Mouse (Mus musculus): ENCODE measurements around the gene Rnaseh2c.

The Rnaseh2c gene

DNA sequence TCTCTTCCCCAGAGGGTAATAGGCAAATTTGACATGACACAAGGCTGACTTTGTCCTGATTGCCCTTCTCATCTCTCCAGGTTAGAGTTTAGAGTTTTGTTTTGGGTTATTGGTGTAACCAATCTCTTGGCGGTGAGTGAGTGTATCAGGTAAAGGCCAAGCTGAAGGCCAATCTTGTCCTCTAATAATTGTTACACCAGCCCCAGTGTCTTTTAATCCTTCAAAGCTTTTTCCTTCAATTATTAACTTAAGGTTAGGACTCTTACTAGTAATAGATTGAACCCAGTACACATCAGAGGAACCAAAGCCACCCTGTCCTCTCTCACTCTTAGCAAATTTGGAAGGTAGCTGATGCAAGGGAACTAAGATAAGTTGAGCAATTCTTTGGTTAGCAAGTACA is 26.3 kb upstream of the Rnaseh2c start:
- no peak for DNase-seq

DNA sequence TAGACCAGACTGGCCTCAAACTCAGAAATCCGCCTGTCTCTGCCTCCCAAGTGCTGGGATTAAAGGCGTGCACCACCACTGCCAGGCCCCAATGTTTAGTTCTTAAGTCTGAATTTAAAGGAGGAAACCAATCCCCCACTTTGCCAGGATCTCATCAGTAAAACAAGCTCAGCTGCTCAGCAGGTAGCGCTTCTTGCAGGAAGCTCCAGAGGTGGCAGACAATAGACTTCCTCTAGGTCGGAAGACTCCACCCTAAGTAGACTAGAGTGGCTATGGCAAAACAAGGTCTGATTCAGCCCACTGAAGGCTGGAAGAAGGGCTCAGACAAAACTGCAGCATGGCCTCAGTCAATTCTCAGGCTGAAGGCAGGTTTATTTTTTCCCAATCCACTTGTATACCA is 21.7 kb upstream of the Rnaseh2c start:
- DNase-seq = no peak

DNA sequence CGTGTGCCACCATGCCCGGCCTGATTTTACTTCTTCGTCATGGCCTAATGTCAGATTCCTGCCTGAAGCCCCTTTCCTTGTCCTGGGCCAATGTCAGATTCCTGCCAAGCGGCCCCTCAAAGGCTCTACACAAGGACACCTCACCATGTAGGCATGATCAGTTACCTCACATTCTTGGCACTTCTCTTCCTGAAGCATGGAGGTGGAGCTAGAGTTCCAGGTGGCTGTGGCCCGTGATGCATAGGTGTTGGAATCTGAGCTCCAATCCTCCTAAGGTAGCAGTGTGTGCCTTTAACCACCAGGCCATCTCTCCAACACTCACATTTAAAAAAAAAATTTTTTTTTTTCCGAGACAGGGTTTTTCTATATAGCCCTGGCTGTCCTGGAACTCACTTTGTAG is 20.9 kb upstream of the Rnaseh2c start:
- no peak for DNase-seq

DNA sequence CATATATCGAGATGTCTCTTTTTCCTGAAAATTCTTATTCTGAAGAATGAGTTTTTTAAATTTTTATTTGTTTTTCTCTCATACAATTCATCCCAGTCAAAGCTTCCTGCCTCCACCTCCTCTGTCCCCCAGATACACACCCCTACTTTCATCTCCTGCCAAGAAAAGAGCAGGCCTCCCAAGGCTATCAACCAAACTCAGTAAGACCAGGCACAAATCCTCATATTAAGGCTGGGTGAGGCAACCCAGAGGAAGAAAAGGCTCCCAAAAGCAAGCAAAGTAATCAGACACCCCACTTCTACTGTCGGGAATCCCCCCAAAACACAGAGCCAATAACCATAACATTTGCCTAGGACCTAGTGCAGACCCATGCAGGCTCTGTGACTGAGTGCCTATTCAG is 19.7 kb upstream of the Rnaseh2c start:
- DNase-seq = no peak

DNA sequence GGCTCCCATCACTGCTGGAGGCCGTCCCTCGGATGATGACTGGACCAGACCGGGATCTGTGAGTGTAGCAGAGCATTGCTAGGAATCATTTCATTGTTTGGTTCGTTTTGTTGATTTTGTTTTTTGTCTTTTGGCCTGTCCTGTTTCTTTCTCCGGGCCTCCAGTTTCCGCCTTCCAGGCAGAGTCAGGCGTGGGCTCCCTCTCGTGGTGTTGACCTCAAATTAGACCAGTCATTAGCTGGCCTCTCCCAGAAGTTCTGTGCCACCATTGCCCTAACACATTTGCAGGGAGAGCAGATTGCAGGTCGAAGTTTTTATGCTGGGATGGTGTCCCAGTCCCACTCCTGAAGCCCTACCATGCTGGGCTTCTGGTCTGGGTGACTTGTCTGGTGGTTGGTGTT is 12.5 kb upstream of the Rnaseh2c start:
- DNase-seq = peak; percentile 21 to 61

DNA sequence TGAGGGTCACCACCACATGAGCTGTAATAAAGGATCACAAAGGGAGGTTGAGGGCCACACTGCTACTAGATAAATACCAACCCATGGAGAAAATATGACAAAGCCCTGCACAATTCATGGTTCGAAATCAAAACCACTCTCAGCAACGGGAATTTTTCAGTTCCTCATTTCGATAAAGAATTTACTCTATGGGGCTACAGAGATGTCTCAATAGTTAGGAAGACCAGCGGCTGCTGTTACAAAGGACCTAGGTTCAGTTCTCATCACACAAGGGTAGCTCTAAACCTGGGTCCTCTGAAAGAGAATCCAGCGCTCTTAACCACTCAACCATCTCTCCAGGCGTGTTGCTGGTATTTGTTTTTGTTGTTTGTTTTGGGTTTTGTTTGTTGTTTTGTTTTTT is 9.8 kb upstream of the Rnaseh2c start:
- no peak for DNase-seq

DNA sequence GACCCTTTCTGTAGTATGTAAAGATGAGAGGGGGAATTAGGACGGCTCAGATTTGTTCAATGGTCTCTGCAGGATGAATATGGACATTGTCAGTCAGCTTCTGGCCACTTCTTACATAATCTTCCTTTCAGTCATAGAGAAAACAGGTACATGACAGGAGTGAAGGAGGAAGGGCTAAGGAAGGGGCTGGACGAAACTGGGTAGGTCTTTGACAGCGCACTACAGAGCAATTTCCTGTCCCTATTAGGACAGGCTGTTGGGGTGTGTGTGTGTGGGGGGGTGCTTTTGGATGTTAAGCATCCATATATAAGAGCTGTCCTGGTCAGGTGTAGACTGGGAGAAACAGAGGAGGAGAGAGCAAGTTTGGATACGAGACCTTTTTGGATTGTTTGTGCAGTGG is 2.4 kb upstream of the Rnaseh2c start:
- DNase-seq = no peak

DNA sequence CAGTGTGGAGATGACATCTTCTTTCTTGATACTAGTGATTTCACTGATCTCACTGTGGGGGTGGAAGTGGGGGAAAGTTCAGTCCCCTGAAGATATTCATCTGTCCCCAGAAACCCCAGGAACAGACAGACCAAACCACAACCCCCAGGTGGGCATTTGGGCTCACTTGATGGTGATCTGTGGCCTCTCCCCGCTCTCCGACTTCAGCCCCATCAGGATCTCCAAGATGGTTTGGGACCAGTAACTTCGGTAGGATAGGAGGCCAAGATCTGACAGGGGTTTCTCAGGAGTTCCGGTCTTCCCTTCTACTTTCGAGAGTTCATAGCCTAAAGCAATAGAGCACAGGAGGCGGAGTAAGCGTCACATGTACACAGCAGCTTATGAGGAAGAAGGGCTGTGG is 2.0 kb downstream of the Rnaseh2c start:
- no peak for DNase-seq

DNA sequence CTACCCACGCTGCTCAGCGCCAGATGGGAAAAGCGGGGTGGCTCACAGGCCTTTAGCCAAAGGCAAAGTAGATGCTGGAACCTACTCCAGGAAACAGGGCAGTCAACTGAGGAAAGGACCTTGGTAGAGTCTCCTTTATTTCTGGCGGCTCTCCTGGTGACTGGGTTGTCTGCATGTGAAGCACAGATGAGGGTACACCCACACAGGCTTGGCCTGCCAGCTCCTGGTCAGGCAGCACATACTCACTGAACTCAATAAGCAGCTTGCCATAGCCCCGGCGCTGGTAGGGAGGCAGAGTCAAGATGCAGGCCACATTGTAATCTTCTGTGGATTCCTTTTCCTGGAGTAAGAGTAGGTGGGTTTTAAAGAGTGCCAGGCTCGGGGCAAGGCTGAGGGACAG is 3.5 kb downstream of the Rnaseh2c start:
- no peak for DNase-seq

DNA sequence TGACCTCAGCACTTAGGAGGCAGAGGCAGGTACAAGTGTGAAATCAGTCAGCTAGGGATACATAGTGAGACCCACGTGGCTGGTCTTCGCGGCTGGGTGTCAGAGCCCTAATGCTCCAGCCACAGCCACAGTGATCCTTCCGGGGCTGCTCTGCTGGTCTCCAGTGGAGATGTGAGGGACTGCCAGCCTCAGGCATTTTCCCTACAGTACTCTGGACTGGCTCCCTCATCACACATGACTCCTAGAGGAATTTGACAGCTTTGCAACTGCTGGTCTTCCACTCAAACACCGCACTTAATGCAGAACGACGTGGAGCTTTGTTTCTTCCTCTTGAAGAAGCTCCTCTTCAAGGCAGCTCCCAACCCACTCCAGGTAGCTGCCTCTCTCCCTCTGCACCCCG is 4.5 kb downstream of the Rnaseh2c start:
- DNase-seq = peak in 1 of 2 experiments; percentile 8

DNA sequence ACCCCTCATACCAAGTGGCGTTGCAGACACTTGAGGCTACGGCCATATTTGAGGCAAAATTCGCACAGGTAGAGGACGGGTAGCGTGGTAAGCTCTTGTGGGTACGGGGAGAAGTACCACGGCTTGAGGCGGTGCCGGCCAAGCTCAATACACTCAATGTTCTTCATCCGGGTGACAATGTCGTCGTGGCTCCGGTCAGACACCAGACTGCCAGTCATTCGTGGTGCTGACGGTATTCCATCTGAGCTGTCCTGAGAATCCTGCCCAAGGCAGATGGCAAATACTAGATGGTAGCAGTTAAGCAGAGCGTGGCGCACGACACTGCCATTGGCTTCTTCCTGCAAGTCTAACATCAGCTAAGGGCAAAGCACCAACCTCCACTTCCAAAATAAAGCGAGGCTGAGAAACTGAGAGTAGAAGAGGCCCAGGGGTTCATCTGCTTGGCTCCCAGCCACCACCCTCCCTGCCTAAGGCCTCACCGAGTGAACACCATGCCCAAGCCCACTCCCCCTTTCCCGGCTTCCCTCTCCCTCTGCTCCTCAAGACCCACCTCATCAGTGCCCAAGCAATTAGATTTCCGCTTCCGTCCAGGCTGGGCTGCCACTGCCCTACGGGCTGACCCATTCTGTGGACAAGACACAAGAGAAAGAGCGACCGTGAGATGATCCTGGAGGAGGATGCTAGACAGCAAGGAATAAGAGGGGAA is 6.2 kb downstream of the Rnaseh2c start:
- no peak for DNase-seq

DNA sequence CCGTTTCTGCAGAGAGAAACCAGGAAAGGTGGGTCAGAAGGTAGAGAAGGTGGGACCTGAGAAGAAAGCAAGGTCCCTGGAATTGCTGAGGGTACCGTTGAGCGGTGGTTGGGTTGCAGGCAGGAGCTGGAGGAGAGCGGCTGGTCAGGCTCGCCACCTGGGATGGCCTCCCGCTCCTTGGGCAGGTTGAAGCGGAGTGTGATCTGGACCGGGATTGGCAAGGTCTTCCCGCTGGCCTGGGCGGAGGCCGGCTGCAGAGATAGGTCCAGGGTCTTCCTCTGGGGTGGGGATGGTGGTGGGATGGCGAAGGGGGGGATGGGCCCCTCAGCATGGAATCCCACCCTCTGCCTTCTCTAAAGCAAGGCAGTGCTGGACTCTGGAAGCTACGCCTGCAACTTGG is 7.0 kb downstream of the Rnaseh2c start:
- DNase-seq = no peak

DNA sequence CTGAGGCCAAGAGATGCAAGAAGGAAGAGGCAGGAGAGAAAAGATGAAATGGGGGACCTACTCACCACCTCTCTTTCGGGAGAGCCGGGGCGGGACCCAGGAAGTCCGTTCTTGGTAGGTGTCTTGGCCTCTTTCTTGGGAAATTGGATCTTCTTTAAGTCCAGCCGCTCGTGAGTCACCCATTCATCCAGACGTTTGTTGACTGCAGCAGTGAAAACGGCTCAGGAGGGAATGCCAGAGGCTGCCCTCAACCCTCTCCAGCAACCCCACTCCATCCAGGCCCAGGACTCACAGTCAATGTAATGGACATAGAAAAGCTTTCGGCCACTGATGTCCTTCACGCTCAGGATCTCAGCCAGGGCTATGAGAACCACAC is 7.5 kb downstream of the Rnaseh2c start:
- no peak for DNase-seq

DNA sequence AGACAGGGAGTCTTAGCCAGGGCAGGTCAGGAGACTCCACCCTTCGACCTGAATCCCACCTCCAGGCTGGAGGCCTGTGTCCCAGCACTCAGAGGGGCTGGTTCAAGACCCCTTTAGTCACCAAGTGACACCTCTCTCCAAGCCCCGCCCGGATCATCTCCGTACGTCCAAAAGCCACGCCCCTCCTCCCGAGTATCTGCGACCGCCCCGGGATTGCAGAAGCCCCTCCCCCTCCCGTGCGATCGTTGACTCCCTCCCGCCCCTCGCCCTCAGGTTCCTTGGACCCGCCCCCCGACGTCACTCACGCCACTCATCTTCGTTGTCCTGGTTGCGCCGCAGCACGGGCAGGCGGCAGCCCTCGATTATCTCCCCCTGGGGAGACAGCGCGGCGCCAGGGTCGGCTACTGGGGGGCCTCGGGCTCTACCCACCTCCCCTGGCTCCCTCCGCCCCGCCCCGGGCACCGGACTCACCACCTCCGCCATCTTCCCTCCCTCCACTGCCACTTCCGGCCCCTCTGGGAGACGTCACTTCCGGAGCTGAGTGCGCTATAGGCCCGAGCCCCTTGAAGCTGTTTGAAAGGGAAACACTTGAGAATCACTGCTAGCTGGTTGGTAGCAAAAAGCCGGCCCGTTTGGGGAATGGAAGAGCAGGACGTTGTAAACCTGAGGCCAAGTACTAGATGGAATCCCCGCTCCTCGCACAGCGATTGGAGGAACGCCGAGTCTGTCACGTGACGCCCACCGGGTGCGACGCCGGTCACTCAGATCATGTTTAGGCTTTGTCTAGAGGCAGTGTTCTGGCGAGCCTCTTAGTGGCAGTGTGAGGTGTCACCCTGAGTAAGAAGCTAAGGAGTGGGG is 8.1 kb downstream of the Rnaseh2c start, which contains the start of gene Kat5:
Gene Kat5 (minus strand): TSS at position 691 of the 858 bp plus-strand sequence.
- DNase-seq = peak; percentile 92 to 97

DNA sequence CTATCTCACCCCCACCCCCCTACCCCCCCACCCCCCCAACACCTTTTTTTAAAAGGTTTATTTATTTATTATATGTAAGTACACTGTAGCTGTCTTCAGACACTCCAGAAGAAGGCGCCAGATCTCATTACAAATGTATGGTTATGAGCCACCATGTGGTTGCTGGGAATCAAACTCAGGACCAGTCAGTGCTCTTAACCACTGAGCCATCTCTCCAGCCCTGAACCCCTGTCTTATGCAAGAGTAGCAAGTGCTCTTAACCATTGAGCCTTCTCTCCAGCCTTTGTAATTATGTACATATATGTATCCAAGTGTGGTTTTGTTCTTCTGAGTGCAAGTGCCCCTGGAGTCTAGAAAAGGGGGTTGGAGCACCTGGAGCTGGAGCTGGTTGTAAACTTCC is 10.3 kb downstream of the Rnaseh2c start:
- DNase-seq = peak in 1 of 2 experiments; percentile 19

DNA sequence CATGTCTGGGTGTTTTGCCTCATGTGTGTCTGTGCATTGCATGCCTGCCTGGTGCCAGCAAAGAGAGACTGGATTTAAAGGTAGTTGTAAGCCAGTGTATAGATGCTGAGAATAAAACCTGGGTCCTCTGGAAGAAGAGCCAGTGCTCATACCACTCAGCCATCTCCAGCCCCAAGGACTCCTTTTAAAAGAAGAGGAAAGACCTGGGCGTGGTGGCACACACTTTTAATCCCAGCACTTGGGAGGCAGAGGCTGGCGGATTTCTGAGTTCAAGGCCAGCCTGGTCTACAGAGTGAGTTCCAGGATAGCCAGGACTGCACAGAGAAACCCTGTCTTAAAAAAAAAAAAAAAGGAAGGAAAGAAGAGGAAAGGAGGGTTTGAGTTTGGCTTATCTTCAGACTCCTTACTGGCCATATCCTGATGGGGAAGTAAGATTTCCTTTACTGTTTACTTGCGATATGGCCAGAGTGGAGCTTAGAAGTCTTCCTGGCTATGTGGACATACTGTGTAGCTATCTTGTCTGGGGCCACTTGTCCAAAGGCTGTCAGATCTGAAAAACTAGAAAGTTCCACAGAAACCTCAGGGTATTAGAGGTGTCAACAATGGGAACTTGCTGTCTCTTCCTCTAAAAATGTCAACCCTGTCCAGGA is 11.2 kb downstream of the Rnaseh2c start:
- no peak for DNase-seq

DNA sequence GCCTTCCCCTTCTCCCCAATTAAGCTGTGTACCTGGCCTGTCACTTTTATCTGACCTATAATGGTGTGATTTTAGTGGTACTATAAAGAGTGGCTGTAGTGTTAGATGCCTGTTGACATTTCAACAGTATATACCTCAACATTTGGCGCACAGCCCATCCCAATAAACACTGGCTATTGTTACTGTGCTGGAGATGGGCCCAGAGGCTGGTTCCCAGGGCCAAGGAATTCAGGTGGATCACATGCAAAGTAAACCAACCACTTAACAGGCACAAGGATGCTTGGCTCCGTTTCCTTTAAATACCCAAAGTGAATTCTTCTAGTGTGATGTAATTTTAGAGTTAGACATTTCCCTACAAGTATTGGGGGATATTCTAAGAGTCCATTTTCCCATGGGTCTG is 13.3 kb downstream of the Rnaseh2c start:
- DNase-seq = no peak

DNA sequence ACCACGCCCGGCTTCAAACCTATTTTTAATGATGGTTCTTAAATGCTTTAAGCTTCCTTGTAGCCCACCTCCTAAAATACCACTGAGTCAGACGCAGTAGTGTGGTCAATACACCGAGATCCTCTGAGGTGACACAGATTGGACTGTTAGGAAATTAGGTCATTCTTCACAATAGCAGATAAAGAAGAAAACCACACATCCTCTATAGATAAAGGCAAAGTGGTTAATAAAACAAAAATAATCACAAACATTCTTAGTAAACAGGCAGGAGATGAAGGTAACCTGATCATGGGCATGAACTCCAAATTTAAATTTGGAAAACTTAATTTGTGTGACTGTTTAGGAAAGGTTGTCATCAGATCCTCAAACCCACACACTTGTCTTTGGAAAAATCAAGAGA is 18.3 kb downstream of the Rnaseh2c start:
- DNase-seq = no peak

DNA sequence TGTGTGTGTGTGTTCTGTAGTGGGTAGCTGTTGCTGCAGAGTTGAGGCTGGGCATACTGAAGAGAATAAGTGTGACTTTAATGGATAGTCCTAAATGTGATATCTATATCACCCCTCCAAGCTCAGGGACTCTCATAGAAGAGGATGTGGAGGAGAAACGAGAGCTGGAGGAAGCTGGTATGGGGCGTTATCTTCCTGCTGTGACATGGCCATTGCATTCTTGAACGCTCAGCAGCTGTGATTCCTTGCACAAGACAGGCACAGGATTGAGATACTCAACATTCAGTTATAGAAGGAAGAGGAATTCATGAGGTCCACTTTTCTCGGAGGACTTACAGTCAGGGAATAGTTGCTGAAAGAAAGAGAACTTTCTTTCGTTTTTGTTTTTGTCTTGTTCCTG is 20.2 kb downstream of the Rnaseh2c start:
- DNase-seq = no peak

DNA sequence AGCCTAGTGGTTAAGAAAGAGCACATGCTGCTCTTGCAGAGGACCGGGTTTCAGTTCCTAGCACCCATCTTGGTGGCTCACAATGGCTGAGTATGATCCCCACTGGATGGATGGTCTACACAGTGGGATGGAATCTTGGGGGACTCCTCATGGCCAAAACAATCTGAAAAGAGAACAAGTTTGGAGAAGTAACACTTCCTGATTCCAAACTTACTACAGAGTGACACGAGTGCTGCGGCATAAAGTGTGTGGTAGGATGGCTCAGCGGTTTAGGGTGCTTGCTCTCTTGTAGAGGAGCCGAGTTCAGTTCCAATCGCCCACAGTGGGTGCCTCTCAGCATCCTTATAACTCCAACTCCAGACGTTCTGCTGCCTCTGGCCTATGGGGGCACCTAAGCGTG is 23.6 kb downstream of the Rnaseh2c start:
- DNase-seq = no peak

DNA sequence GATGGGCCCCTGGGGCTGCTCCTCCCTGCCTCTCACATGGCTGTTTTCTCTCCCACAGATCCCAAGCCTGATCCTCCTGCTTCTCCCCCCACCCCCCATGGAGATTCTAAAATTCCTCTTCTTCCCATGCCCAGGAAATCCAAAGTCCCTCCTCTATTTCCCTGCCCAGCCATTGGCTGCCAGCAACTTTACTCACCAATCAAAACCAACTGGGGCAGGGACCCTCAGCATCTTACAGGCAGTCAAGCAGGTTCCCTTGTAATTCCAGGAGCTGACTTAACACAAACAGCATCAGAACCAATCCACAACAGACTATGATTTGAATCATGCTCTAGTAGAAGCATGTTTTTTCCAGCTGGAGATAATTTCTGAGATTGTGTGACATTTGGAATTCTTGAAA is 28.2 kb downstream of the Rnaseh2c start:
- DNase-seq = no peak

DNA sequence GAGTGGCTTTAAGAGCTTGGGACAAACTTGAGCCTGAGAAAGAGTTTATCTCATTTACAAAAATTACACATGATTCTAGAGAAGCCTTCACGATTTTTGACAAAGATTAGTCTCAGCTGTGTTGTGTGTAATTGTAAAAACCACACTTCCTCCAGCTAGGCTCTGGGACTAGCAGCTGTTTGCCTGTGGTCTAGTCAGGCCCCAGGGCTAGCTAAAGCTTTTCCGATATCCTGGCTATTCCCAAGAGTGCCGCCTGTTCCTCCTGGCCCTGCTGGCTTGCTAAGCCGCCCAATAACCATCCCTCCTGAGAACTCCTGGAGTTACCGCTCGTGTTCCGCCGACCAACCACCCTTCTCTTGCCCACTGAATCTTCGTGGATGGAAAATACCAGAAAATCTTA is 30.4 kb downstream of the Rnaseh2c start:
- DNase-seq = no peak

DNA sequence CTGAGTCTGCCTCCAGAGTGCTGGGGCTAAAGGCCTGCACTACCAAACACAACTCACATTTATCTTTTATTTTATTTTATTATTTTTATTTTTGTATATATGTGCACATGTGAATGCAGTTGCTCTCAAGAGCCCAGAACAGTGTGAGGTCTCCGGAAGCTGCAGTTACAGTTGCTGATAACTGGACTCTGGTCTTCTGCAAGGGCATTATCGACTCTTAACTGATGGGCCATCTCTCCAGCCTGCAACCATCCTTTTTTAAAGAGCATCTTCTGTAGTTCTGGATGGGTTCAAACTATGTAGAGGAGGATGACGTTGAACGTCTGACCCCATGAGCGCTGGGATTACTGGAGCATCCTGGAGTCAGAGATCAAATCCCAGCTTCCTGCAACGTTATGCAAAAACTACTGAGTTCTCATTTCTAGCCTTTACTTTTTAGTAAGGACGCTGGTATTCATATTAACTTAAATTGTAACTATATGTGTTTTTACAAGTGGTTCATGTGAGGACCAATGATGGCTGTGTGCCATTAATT is 34.4 kb downstream of the Rnaseh2c start:
- DNase-seq = no peak

All from kidney, postnatal 36 days (tissue).